ENCODE assay signal across 18 mouse cellular contexts in genomic region chr10:23271050-23271621, GRCm38 (mm10).
DNase-seq lines count a peak whose midpoint lies in the region; ATAC-seq lines count a peak whose summit lies in the region.
"Had no signal": no experiment of that assay in that cellular context is flagged by ENCODE, and none has a peak within 500 bp of the region (broad histone marks: within the 10 kb centered on the region; RNA-seq: fewer than 3 reads in every experiment).

No protein-coding gene starts in this region.

- H3K27me3 ChIP-seq in midbrain, embryonic 11.5 days (ENCODE audit: control insufficient read depth, insufficient read depth, low read length): no peaks in the 10 kb centered on the region
- no peaks in the 10 kb centered on the region for H3K27me3 ChIP-seq in midbrain, embryonic 16.5 days (ENCODE audit: control insufficient read depth, insufficient read depth, low read depth, low read length)
- H3K27me3 ChIP-seq: limb, embryonic 15.5 days; liver, embryonic 15.5 days; Patski had no signal

- no peak overlapping the region for H3K9ac ChIP-seq in midbrain, embryonic 11.5 days (ENCODE audit: low read length)
- H3K9ac ChIP-seq in midbrain, embryonic 16.5 days (ENCODE audit: low read depth, low read length): no peak overlapping the region
- H3K9ac ChIP-seq: limb, embryonic 15.5 days; liver, embryonic 15.5 days had no signal

- ATAC-seq in midbrain, embryonic 11.5 days (ENCODE audit: low FRiP score): peak; percentile 82
- no peak for ATAC-seq in midbrain, embryonic 16.5 days
- ATAC-seq: CD4-positive, CD25-positive, alpha-beta regulatory T cell, adult 4 months; Patski had no signal

- 57% methylated on average over 9 of the region's 9 CpGs for WGBS in midbrain, embryonic 11.5 days
- 41% methylated on average over 9 of the region's 9 CpGs for WGBS in midbrain, embryonic 16.5 days

- DNase-seq in embryo, embryonic 11 days: peak; percentile 11
- no peak for DNase-seq in embryo, embryonic 10 days (ENCODE audit: low spot score)
- DNase-seq in midbrain, embryonic 11.5 days (ENCODE audit: low spot score, missing footprints): peak; percentile 86
- DNase-seq in mesoderm, embryonic 11.5 days (ENCODE audit: low read depth, low spot score): peak; percentile 21
- peak; percentile 57 for DNase-seq in retina, embryonic 14.5 days (ENCODE audit: low spot score)
- DNase-seq in urinary bladder, postnatal 36 days (ENCODE audit: low spot score in 2 of 2): no peak
- no peak for DNase-seq in adipocyte (ENCODE audit: low spot score)
- DNase-seq: adrenal gland, postnatal 10 days; cerebellum, adult 11 months; cerebellum, postnatal 10 days; kidney, adult 11 months; thymus, postnatal 25 days had no signal

- H3K4me1 ChIP-seq in midbrain, embryonic 11.5 days (ENCODE audit: control insufficient read depth, insufficient read depth, low read length): no peaks in the 10 kb centered on the region
- no peaks in the 10 kb centered on the region for H3K4me1 ChIP-seq in midbrain, embryonic 16.5 days (ENCODE audit: control insufficient read depth, insufficient read depth, low read length)
- H3K4me1 ChIP-seq: limb, embryonic 15.5 days; liver, embryonic 15.5 days had no signal

- H3K36me3 ChIP-seq in midbrain, embryonic 11.5 days (ENCODE audit: control insufficient read depth, insufficient read depth, low read length): no peaks in the 10 kb centered on the region
- H3K36me3 ChIP-seq in midbrain, embryonic 16.5 days (ENCODE audit: control insufficient read depth, insufficient read depth, low read length): no peaks in the 10 kb centered on the region
- H3K36me3 ChIP-seq: limb, embryonic 15.5 days; liver, embryonic 15.5 days had no signal

- no peak overlapping the region for H3K4me2 ChIP-seq in midbrain, embryonic 11.5 days
- H3K4me2 ChIP-seq in midbrain, embryonic 16.5 days (ENCODE audit: low read length): no peak overlapping the region
- H3K4me2 ChIP-seq: limb, embryonic 15.5 days; liver, embryonic 15.5 days had no signal

- no peak overlapping the region for H3K4me3 ChIP-seq in midbrain, embryonic 11.5 days (ENCODE audit: low read depth, low read length)
- no peak overlapping the region for H3K4me3 ChIP-seq in midbrain, embryonic 16.5 days (ENCODE audit: low read depth, low read length)
- H3K4me3 ChIP-seq: limb, embryonic 15.5 days; liver, embryonic 15.5 days had no signal

- no peaks in the 10 kb centered on the region for H3K9me3 ChIP-seq in midbrain, embryonic 11.5 days (ENCODE audit: control insufficient read depth, low read length)
- no peaks in the 10 kb centered on the region for H3K9me3 ChIP-seq in midbrain, embryonic 16.5 days (replicated peaks; ENCODE audit: control insufficient read depth, low read length, poor library complexity, severe bottlenecking)
- H3K9me3 ChIP-seq: limb, embryonic 15.5 days; liver, embryonic 15.5 days had no signal

- no peak overlapping the region for H3K27ac ChIP-seq in midbrain, embryonic 11.5 days (ENCODE audit: low read depth, low read length)
- H3K27ac ChIP-seq in midbrain, embryonic 16.5 days (ENCODE audit: low read length): no peak overlapping the region
- H3K27ac ChIP-seq: limb, embryonic 15.5 days; liver, embryonic 15.5 days; macrophage had no signal

Comparison
In these comparisons a context has a peak if more than half of its experiments do, and no peak if none do; other contexts are left out.
1. DNase-seq: peak in embryo, embryonic 11 days (single experiment), midbrain, embryonic 11.5 days (single experiment), mesoderm, embryonic 11.5 days (single experiment) and retina, embryonic 14.5 days (single experiment); none in embryo, embryonic 10 days (single experiment), urinary bladder, postnatal 36 days (0 of 2) and adipocyte (single experiment).